Mouse (Mus musculus) forebrain, embryonic 14.5 days (tissue): ENCODE data around the gene Zfp963. TPM values are rescaled to one million over a fixed set of nuclear protein-coding genes. Genes with fewer than 3 reads are reported as not detected.
"Not testable (repeated sequence)": the region's sequence is repeated elsewhere in the genome, so short reads cannot be mapped to it uniquely, and the experiment has no call there.

Experiments
- ATAC-seq: fragments of 200-750 bp; cut with Nextera tagmentation; 2 replicates; pipeline ENCODE4 v1.8.0; 2017; ENCODE audit warnings: mild to moderate bottlenecking, moderate library complexity
- DNase-seq: peaks from one replicate; pipeline ENCODE4 v3.0.0-alpha.2; 2015; ENCODE audit warnings: low spot score
- H3K27ac ChIP-seq: fragments of 300-500 bp; sonication (generic); 2 replicates; pipeline ENCODE4 v1.5.1; 2014; ENCODE audit warnings: low read depth, mild to moderate bottlenecking, control low read depth, low read length, moderate library complexity
- H3K27me3 ChIP-seq: fragments of 300-500 bp; sonication (generic); replicated peaks from 2 replicates; pipeline ENCODE4 v1.6.1; 2014; ENCODE audit warnings: low read length, control low read depth, mixed read lengths; ENCODE audit not compliant: control insufficient read depth, insufficient read depth
- H3K36me3 ChIP-seq: fragments of 300-500 bp; sonication (generic); 2 replicates; pipeline ENCODE4 v1.6.1; 2014; ENCODE audit warnings: low read length, control low read depth; ENCODE audit not compliant: control insufficient read depth, insufficient read depth
- H3K4me1 ChIP-seq: fragments of 300-500 bp; sonication (generic); 2 replicates; pipeline ENCODE4 v1.6.1; 2014; ENCODE audit warnings: antibody characterized with exemption, low read length, control low read depth; ENCODE audit not compliant: control insufficient read depth, insufficient read depth
- H3K4me2 ChIP-seq: fragments of 300-500 bp; sonication (generic); 2 replicates; pipeline ENCODE4 v1.6.1; 2014; ENCODE audit warnings: mild to moderate bottlenecking, control low read depth, low read length
- H3K4me3 ChIP-seq: fragments of 300-500 bp; sonication (generic); 2 replicates; pipeline ENCODE4 v1.5.1; 2014; ENCODE audit warnings: low read depth, low read length, control low read depth
- H3K9ac ChIP-seq: fragments of 300-500 bp; sonication (generic); 2 replicates; pipeline ENCODE4 v1.6.1; 2014; ENCODE audit warnings: mild to moderate bottlenecking, low read length, control low read depth, moderate library complexity
- H3K9me3 ChIP-seq: fragments of 300-500 bp; sonication (generic); replicated peaks from 2 replicates; pipeline ENCODE4 v1.6.1; 2016; ENCODE audit warnings: low read length, control low read depth, mixed read lengths; ENCODE audit not compliant: control insufficient read depth
- WGBS: fragments of 180-500 bp; shearing (Covaris S2); extraction: QIAGEN DNeasy Blood & Tissue Kit; methylation state at CpG from one replicate; pipeline ENCODE4 v1.1.7; 2014; 5-methylcytosine and 5-hydroxymethylcytosine counted together
- polyA plus RNA-seq: library from polyadenylated mRNA; unstranded; fragments of >200 nt; fragmentation: Nextera tagmentation; extraction: Ambion mirVana; gene quantifications from 2 replicates; pipeline ENCODE4 v1.2.1, GENCODE M21; 2014

Zfp963 gene
- polyA plus RNA-seq, 1 experiment from 2014 or later = 10.0 TPM

DNA sequence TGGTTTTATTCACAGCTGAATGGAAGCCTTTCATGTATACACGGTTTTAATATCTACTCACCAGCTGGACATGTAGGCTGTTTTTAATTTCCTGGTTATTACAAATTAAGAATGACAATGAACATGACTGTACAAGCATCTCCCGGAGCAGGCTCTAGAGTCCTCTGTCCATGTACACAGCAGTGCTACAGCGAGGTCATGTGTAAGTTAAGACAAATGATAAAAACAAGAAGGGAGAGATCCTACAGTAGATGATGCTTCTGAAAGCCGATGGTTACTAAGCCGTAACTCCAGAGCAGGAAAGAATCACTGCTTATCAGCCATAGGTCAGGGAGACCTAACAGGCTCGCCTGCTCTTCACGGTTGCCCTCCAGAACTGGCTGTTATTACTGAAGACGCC, 36.3 kb downstream of the Zfp963 start:
- no peak for ATAC-seq
- peaks cover 33% of the 10 kb centered on the region for H3K36me3 ChIP-seq
- peaks cover 10% of the 10 kb centered on the region for H3K4me1 ChIP-seq
- no peak for DNase-seq
- H3K27me3 ChIP-seq = no peaks in the 10 kb centered on the region
- no peak overlapping the region for H3K27ac ChIP-seq
- H3K4me3 ChIP-seq = no peak overlapping the region
- 93% methylated on average over 8 of the region's 8 CpGs for WGBS
- no peak overlapping the region for H3K4me2 ChIP-seq
- H3K9me3 ChIP-seq = no peaks in the 10 kb centered on the region
- no peak overlapping the region for H3K9ac ChIP-seq

DNA sequence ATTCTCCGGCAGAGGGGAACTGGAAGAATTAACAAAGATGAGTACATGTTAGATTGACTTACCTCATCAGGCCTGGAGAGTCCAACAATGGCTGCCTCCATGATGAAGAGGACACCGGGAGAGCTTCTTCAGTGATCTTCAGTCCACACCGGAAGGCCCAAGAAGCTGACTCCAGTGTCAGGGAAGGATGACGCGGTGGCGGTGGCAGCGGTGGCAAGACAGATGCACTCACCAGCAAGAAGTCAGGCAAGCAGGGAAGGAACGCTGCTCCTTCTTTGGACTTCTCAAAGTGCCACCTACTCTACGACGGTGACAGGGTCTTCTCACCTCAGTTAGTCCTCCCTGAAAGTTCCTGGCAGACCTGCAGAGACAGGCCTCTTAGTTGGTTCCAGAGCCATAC, 39.1 kb downstream of the Zfp963 start, which contains the start of gene Zfp869:
TSS of gene Zfp869 (minus strand) at position 101 of the 400 bp plus-strand sequence.
- not testable (repeated sequence) for H3K27me3 ChIP-seq, DNase-seq, H3K9me3 ChIP-seq, H3K9ac ChIP-seq, H3K27ac ChIP-seq, H3K4me3 ChIP-seq, H3K4me2 ChIP-seq, ATAC-seq
- WGBS = 95% methylated on average over 8 of the region's 10 CpGs
- peaks cover 10% of the 10 kb centered on the region for H3K4me1 ChIP-seq
- peaks cover 62% of the 10 kb centered on the region for H3K36me3 ChIP-seq

DNA sequence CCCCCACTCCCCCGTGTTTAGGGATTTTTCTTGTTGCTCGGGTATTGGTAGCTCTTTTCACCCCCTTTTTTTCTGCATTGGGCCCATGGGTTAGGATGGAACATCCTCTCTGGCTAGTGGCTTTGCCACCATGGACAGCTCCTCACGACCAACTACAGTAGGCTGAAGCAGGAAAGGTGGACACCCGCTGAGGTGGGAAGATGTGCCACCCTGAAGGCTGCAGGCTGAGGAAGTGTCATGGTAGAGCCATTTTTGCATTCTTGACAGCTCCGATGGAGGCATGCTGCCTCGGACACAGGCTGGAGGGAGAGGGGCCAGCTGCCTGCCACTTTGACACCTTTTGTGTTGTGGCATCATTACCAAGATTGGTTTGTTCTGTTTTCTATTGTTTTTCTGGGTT, 48.0 kb downstream of the Zfp963 start:
- no peaks in the 10 kb centered on the region for H3K27me3 ChIP-seq
- ATAC-seq = no peak
- H3K4me3 ChIP-seq = no peak overlapping the region
- H3K4me1 ChIP-seq = no peaks in the 10 kb centered on the region
- no peaks in the 10 kb centered on the region for H3K9me3 ChIP-seq
- 84% methylated on average over 4 of the region's 6 CpGs for WGBS
- no peak overlapping the region for H3K4me2 ChIP-seq
- H3K27ac ChIP-seq = no peak overlapping the region
- H3K9ac ChIP-seq = no peak overlapping the region
- peaks cover 44% of the 10 kb centered on the region for H3K36me3 ChIP-seq
- DNase-seq = no peak

Other genes starting within 250 kb of the Zfp963 start
- gene Gm7697, start 227.0 kb downstream of the Zfp963 start, polyA plus RNA-seq = not detected in 2 replicates
- 49.3 and 53.9 TPM in 2 replicates for gene Zfp868, start 124.4 kb downstream of the Zfp963 start, polyA plus RNA-seq
- 1.4 and 1.6 TPM in 2 replicates for gene Zfp964, start 95.5 kb downstream of the Zfp963 start, polyA plus RNA-seq
- 38.0 and 39.6 TPM in 2 replicates for gene Zfp869, start 39.2 kb downstream of the Zfp963 start, polyA plus RNA-seq
- gene Gm20422, start 24.9 kb upstream of the Zfp963 start, polyA plus RNA-seq = 0.36 and 1.4 TPM in 2 replicates
- 31.4 and 41.6 TPM in 2 replicates for gene Atp13a1, start 41.2 kb upstream of the Zfp963 start, polyA plus RNA-seq
- 37.4 and 42.2 TPM in 2 replicates for gene Zfp866, start 41.2 kb upstream of the Zfp963 start, polyA plus RNA-seq
- gene Gmip, start 58.7 kb upstream of the Zfp963 start, polyA plus RNA-seq = 16.0 and 26.1 TPM in 2 replicates
- gene Lpar2, start 72.5 kb upstream of the Zfp963 start, polyA plus RNA-seq = 1.3 and 1.4 TPM in 2 replicates
- 46.8 and 47.7 TPM in 2 replicates for gene Pbx4, start 82.5 kb upstream of the Zfp963 start, polyA plus RNA-seq
- gene Cilp2, start 137.7 kb upstream of the Zfp963 start, polyA plus RNA-seq = 2.0 and 2.6 TPM in 2 replicates
- 2.5 and 3.1 TPM in 2 replicates for gene Tssk6, start 152.2 kb upstream of the Zfp963 start, polyA plus RNA-seq
- 180 and 216 TPM in 2 replicates for gene Ndufa13, start 152.6 kb upstream of the Zfp963 start, polyA plus RNA-seq
- gene Yjefn3, start 152.7 kb upstream of the Zfp963 start, polyA plus RNA-seq = 9.9 and 10.0 TPM in 2 replicates
- gene Gatad2a, start 246.4 kb upstream of the Zfp963 start, polyA plus RNA-seq = 28.8 and 30.5 TPM in 2 replicates